Mouse (Mus musculus): Measurements from ENCODE around the gene Cwc25.

DNA sequence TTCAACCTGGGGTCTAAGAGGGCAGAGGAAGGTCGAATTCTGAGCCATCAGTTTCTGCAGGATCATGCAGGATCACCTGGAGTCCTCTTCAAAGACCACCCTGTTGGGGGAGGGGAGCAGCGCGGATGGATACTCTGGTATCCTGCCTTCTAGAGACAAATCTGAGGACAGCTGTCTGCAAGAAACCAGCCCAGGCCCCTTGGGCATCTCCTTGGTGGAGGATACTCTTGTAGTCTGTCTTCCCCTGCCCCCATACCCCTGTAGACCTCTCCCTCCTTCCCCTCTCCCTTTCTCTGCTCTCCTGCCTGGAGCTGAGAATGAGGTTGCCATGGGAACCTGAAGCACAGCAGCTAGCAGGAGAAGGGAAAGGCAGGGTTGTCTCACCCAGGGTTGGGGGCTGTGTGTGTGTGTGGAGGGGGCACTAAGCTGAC is 46.1 kb upstream of the Cwc25 start:
- TF ChIP-seq CTCF (conservative IDR thresholded peaks at IDR 0.05; ENCODE audit: insufficient read depth, insufficient read length, low read depth, low read length) (no peak), POLR2A (IDR thresholded peaks at IDR 0.05; ENCODE audit: low read depth, low read length) (no peak)
